Mouse (Mus musculus): ENCODE data around the gene Ifna2. TPM values are rescaled to one million over a fixed set of nuclear protein-coding genes. Genes with fewer than 3 reads are reported as not detected.

Ifna2 gene
- polyA plus RNA-seq (2012; ENCODE audit: low replicate concordance) = not detected in 2 replicates

DNA sequence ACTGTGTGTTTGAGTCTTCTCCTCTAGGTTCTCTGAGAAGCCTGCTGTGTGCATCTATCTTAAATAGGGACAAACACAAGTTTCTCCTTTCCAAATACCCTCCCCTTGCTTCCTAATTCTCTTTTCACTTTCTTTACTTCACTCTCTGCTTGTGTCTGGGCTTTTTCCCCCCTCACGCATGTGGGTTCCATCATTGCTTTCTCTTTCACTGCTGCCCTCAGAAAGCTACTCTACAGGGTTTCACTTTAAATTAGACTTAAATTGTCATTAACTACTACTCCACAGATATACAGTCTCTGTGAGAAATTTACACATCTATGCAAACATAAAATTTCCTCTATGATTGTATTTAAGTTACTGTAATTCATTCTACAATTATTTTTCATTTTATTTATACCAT lies at the start of gene Ifna2:
Ifna2 (minus strand) TSS at position 101 of the 400 bp plus-strand sequence.

GRCm38 (mm10) chr4:88721791-88722721 lies 38.3 kb upstream of the Ifna2 start, which contains the start of the genes Gm26566 and Klhl9:
Gene Gm26566 (plus strand): TSS chr4:88721805.
Gene Klhl9 (minus strand): TSS chr4:88722465.

DNA sequence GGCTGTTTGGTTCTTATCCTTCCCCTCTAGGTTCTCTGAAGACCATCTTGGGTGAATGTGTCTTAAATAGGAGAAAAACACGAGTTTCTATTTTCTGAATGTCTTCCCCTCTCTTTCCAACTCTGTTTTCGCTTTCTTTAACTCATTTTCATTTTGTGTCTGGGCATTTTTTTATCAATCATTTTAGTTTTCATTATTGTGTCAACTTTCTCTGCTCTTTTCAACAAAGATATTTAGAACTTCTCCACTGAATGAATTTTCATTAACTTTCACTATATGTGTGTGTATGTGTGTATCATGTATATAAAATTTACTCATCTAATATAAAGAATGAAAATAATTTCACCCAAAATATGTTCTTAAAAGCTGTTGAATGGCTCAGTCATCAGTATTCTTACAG lies 7.5 kb upstream of the Ifna2 start, which contains the start of gene Ifnab:
Ifnab (minus strand) TSS at position 101 of the 400 bp plus-strand sequence.

DNA sequence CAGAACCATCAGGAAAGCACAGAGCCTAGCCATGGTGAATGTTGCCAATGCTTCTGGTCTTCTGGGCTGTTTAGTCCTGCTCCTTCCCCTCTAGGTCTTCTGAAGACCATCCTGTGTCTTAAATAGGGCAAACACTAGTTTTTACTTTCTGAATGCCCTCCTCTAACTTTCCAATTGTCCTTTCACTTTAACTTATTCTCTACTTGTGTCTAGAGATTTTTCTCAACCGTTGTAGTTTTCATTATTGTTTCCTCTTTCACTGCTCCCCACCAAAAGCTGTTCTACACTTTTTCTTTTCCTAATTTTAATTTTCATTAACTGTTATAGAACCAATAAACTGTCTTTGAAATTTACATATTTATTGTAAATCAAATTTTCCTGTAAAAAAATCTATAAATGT lies 6.9 kb downstream of the Ifna2 start, which contains the start of gene Ifna16:
Ifna16 (minus strand) TSS at position 101 of the 400 bp plus-strand sequence.

DNA sequence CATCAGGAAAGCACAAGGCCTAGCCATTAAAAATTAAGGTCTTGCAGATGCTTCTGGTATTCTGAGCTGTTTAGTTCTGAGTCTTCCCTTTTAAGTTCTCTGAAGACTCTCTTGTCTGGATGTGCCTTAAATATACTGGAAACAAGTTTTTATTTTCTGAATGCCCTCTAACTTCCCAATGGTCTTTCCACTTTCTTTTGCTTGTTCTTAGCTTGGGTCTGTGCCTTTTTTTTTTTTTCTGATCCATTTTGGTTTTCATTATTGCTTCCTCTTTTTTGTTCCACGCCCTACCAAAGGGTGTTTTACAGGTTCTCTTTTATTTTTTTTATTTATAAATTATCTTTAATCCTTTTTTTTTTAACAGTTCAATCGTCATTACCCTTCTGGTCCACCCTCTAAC lies 39.4 kb downstream of the Ifna2 start, which contains the start of gene Ifna13:
Ifna13 (minus strand) TSS at position 101 of the 400 bp plus-strand sequence.

GRCm38 (mm10) chr4:88634311-88634710 lies 49.4 kb downstream of the Ifna2 start, which contains the start of gene C87499:
Gene C87499 (minus strand): TSS chr4:88634411.

Other genes starting within 250 kb of the Ifna2 start
- 0.36 TPM in 1 of 2 replicates, not detected in the other for gene Hacd4, start 245.0 kb downstream of the Ifna2 start, polyA plus RNA-seq (2012; ENCODE audit: low replicate concordance)
- not detected in 2 replicates for gene Ifnb1, start 161.1 kb downstream of the Ifna2 start, polyA plus RNA-seq (2012; ENCODE audit: low replicate concordance)
- gene Ifna15, start 125.7 kb downstream of the Ifna2 start, polyA plus RNA-seq (2012; ENCODE audit: low replicate concordance) = not detected in 2 replicates
- not detected in 2 replicates for gene Ifna14, start 112.1 kb downstream of the Ifna2 start, polyA plus RNA-seq (2012; ENCODE audit: low replicate concordance)
- gene Ifna9, start 91.5 kb downstream of the Ifna2 start, polyA plus RNA-seq (2012; ENCODE audit: low replicate concordance) = not detected in 2 replicates
- gene Ifna12, start 80.5 kb downstream of the Ifna2 start, polyA plus RNA-seq (2012; ENCODE audit: low replicate concordance) = not detected in 2 replicates
- gene C87499, start 49.5 kb downstream of the Ifna2 start, polyA plus RNA-seq (2012; ENCODE audit: low replicate concordance) = not detected in 2 replicates
- gene Ifna13, start 39.5 kb downstream of the Ifna2 start, polyA plus RNA-seq (2012; ENCODE audit: low replicate concordance) = not detected in 2 replicates
- gene Ifna16, start 7.0 kb downstream of the Ifna2 start, polyA plus RNA-seq (2012; ENCODE audit: low replicate concordance) = not detected in 2 replicates
- gene Ifnab, start 7.4 kb upstream of the Ifna2 start, polyA plus RNA-seq (2012; ENCODE audit: low replicate concordance) = not detected in 2 replicates
- not detected in 2 replicates for gene Gm26566, start 37.9 kb upstream of the Ifna2 start, polyA plus RNA-seq (2012; ENCODE audit: low replicate concordance)
- gene Klhl9, start 38.6 kb upstream of the Ifna2 start, polyA plus RNA-seq (2012; ENCODE audit: low replicate concordance) = 5.7 and 6.4 TPM in 2 replicates
- gene Gm13271, start 71.0 kb upstream of the Ifna2 start, polyA plus RNA-seq (2012; ENCODE audit: low replicate concordance) = not detected in 2 replicates
- gene Gm13283, start 76.2 kb upstream of the Ifna2 start, polyA plus RNA-seq (2012; ENCODE audit: low replicate concordance) = not detected in 2 replicates
- gene Gm13290, start 89.9 kb upstream of the Ifna2 start, polyA plus RNA-seq (2012; ENCODE audit: low replicate concordance) = not detected in 2 replicates
- gene Gm13289, start 93.0 kb upstream of the Ifna2 start, polyA plus RNA-seq (2012; ENCODE audit: low replicate concordance) = not detected in 2 replicates
- not detected in 2 replicates for gene Gm13272, start 95.9 kb upstream of the Ifna2 start, polyA plus RNA-seq (2012; ENCODE audit: low replicate concordance)
- gene Ifnz, start 98.2 kb upstream of the Ifna2 start, polyA plus RNA-seq (2012; ENCODE audit: low replicate concordance) = not detected in 2 replicates
- not detected in 2 replicates for gene Gm13276, start 101.8 kb upstream of the Ifna2 start, polyA plus RNA-seq (2012; ENCODE audit: low replicate concordance)
- gene Gm13277, start 104.7 kb upstream of the Ifna2 start, polyA plus RNA-seq (2012; ENCODE audit: low replicate concordance) = not detected in 2 replicates
- gene Gm13278, start 107.6 kb upstream of the Ifna2 start, polyA plus RNA-seq (2012; ENCODE audit: low replicate concordance) = not detected in 2 replicates
- gene Gm13275, start 110.6 kb upstream of the Ifna2 start, polyA plus RNA-seq (2012; ENCODE audit: low replicate concordance) = not detected in 2 replicates
- not detected in 2 replicates for gene Gm13279, start 113.5 kb upstream of the Ifna2 start, polyA plus RNA-seq (2012; ENCODE audit: low replicate concordance)
- gene Gm13285, start 115.8 kb upstream of the Ifna2 start, polyA plus RNA-seq (2012; ENCODE audit: low replicate concordance) = not detected in 2 replicates
- not detected in 2 replicates for gene Gm13287, start 119.3 kb upstream of the Ifna2 start, polyA plus RNA-seq (2012; ENCODE audit: low replicate concordance)
- gene Gm13288, start 121.6 kb upstream of the Ifna2 start, polyA plus RNA-seq (2012; ENCODE audit: low replicate concordance) = not detected in 2 replicates
- gene Ifna7, start 132.3 kb upstream of the Ifna2 start, polyA plus RNA-seq (2012; ENCODE audit: low replicate concordance) = not detected in 2 replicates
- not detected in 2 replicates for gene Ifna11, start 136.0 kb upstream of the Ifna2 start, polyA plus RNA-seq (2012; ENCODE audit: low replicate concordance)
- not detected in 2 replicates for gene Ifna6, start 143.5 kb upstream of the Ifna2 start, polyA plus RNA-seq (2012; ENCODE audit: low replicate concordance)
- gene Ifna5, start 151.6 kb upstream of the Ifna2 start, polyA plus RNA-seq (2012; ENCODE audit: low replicate concordance) = not detected in 2 replicates
- not detected in 2 replicates for gene Ifna4, start 157.9 kb upstream of the Ifna2 start, polyA plus RNA-seq (2012; ENCODE audit: low replicate concordance)
- not detected in 2 replicates for gene Ifna1, start 166.2 kb upstream of the Ifna2 start, polyA plus RNA-seq (2012; ENCODE audit: low replicate concordance)
- not detected in 2 replicates for gene Ifne, start 196.3 kb upstream of the Ifna2 start, polyA plus RNA-seq (2012; ENCODE audit: low replicate concordance)